Mouse (Mus musculus): ENCODE measurements around the gene Psmd3.

GRCm38 (mm10) chr11:98744456-98745019, 62.2 kb downstream of the Psmd3 start:
- TF ChIP-seq CTCF (IDR thresholded peaks at IDR 0.05; ENCODE audit: insufficient read depth, low read depth, low read length): no peak
- TF ChIP-seq POLR2A (IDR thresholded peaks at IDR 0.05; ENCODE audit: insufficient read depth, low read depth, low read length): no peak

All from olfactory bulb, adult 2 months (tissue).